Mouse (Mus musculus) embryo, embryonic 9.5 days (tissue): ENCODE measurements around the gene Dcakd.

ENCODE experiments used
- DNase-seq: peaks from one replicate; pipeline ENCODE4 v3.0.0-alpha.2; 2017; ENCODE audit errors: extremely low spot score

The Dcakd gene

GRCm38 (mm10) chr11:103046286-103046685 lies 18.2 kb upstream of the Dcakd start:
- DNase-seq = no peak

- DNase-seq = no peak
These were observed 15.8 kb upstream of the Dcakd start for GRCm38 (mm10) chr11:103043982-103044381.

- DNase-seq = no peak
These were observed 14.7 kb upstream of the Dcakd start for GRCm38 (mm10) chr11:103042828-103043227.

GRCm38 (mm10) chr11:103038037-103038436 lies 9.9 kb upstream of the Dcakd start:
- no peak for DNase-seq

GRCm38 (mm10) chr11:103036881-103037465 lies 8.8 kb upstream of the Dcakd start:
- DNase-seq = no peak

GRCm38 (mm10) chr11:103035007-103035406 lies 6.9 kb upstream of the Dcakd start:
- no peak for DNase-seq

GRCm38 (mm10) chr11:103033030-103033429 lies 4.9 kb upstream of the Dcakd start:
- DNase-seq = no peak

- DNase-seq = no peak
These were observed 460 bp downstream of the Dcakd start for GRCm38 (mm10) chr11:103027570-103028175.

- no peak for DNase-seq
These were observed 1.2 kb downstream of the Dcakd start for GRCm38 (mm10) chr11:103026901-103027300.

- no peak for DNase-seq
These were observed 4.2 kb downstream of the Dcakd start for GRCm38 (mm10) chr11:103023974-103024373.

- no peak for DNase-seq
These were observed 7.3 kb downstream of the Dcakd start for GRCm38 (mm10) chr11:103020713-103021335.

- DNase-seq = no peak
These were observed 8.8 kb downstream of the Dcakd start for GRCm38 (mm10) chr11:103019325-103019724.

- DNase-seq = no peak
These were observed 9.3 kb downstream of the Dcakd start for GRCm38 (mm10) chr11:103018860-103019259.

- no peak for DNase-seq
These were observed 10.5 kb downstream of the Dcakd start for GRCm38 (mm10) chr11:103017661-103018060.

- peak; percentile 97 for DNase-seq
These were observed 11.2 kb downstream of the Dcakd start for GRCm38 (mm10) chr11:103016930-103017329.

GRCm38 (mm10) chr11:103015881-103016825 lies 12.0 kb downstream of the Dcakd start:
- DNase-seq = peak; percentile 30

- DNase-seq = no peak
These were observed 17.0 kb downstream of the Dcakd start for GRCm38 (mm10) chr11:103011206-103011497.

- no peak for DNase-seq
These were observed 17.5 kb downstream of the Dcakd start for GRCm38 (mm10) chr11:103010454-103011205.

GRCm38 (mm10) chr11:103009208-103009607 lies 18.9 kb downstream of the Dcakd start:
- DNase-seq = no peak

- no peak for DNase-seq
These were observed 19.6 kb downstream of the Dcakd start for GRCm38 (mm10) chr11:103008558-103008957.

- DNase-seq = no peak
These were observed 21.2 kb downstream of the Dcakd start for GRCm38 (mm10) chr11:103007001-103007340.
